Mouse (Mus musculus) heart, embryonic 13.5 days (tissue): ENCODE results near the gene Miga1. TPM values are rescaled to one million over a fixed set of nuclear protein-coding genes. Genes with fewer than 3 reads are reported as not detected.
"Not testable (repeated sequence)": the region's sequence is repeated elsewhere in the genome, so short reads cannot be mapped to it uniquely, and the experiment has no call there.

Experiments used
- ATAC-seq: fragments of 200-750 bp; cut with Nextera tagmentation; 2 replicates; pipeline ENCODE4 v1.8.0; 2017; ENCODE audit warnings: moderate TSS enrichment; ENCODE audit not compliant: insufficient number of reproducible peaks, low FRiP score, low TSS enrichment; ENCODE audit errors: extremely low read depth
- H3K27ac ChIP-seq: fragments of 300-500 bp; sonication (generic); replicated peaks from 2 replicates; pipeline ENCODE4 v1.5.1; 2015; ENCODE audit warnings: moderate library complexity, mild to moderate bottlenecking, inconsistent platforms
- H3K27me3 ChIP-seq: fragments of 300-500 bp; sonication (generic); replicated peaks from 2 replicates; pipeline ENCODE4 v1.6.1; 2015; ENCODE audit warnings: mild to moderate bottlenecking, inconsistent platforms
- H3K36me3 ChIP-seq: fragments of 300-500 bp; sonication (generic); 2 replicates; pipeline ENCODE4 v1.6.1; 2015; ENCODE audit warnings: mild to moderate bottlenecking, inconsistent platforms
- H3K4me1 ChIP-seq: fragments of 300-500 bp; sonication (generic); 2 replicates; pipeline ENCODE4 v1.6.1; 2015; ENCODE audit warnings: inconsistent platforms
- H3K4me2 ChIP-seq: fragments of 300-500 bp; sonication (generic); 2 replicates; pipeline ENCODE4 v1.6.1; 2015; ENCODE audit warnings: inconsistent platforms, mild to moderate bottlenecking, moderate library complexity
- H3K4me3 ChIP-seq: fragments of 300-500 bp; sonication (generic); 2 replicates; pipeline ENCODE4 v1.5.1; 2015; ENCODE audit warnings: moderate library complexity, mild to moderate bottlenecking, inconsistent platforms
- H3K9ac ChIP-seq: fragments of 300-500 bp; sonication (generic); 2 replicates; pipeline ENCODE4 v1.6.1; 2015; ENCODE audit warnings: inconsistent platforms, mild to moderate bottlenecking, moderate library complexity
- H3K9me3 ChIP-seq: fragments of 300-500 bp; sonication (generic); 2 replicates; pipeline ENCODE4 v1.6.1; 2016; ENCODE audit warnings: inconsistent platforms
- WGBS: fragments of 180-500 bp; shearing (Covaris S2); methylation state at CpG from one replicate; pipeline ENCODE4 v1.1.7; 2015; ENCODE audit warnings: mixed read lengths; 5-methylcytosine and 5-hydroxymethylcytosine counted together
- polyA plus RNA-seq: library from polyadenylated mRNA; unstranded; fragments of >200 nt; fragmentation: Nextera tagmentation; extraction: Ambion mirVana; gene quantifications from 2 replicates; pipeline ENCODE4 v1.2.1, GENCODE M21; 2015

Gene Miga1
- polyA plus RNA-seq, 1 experiment from 2014 or later: 10.8 TPM

DNA sequence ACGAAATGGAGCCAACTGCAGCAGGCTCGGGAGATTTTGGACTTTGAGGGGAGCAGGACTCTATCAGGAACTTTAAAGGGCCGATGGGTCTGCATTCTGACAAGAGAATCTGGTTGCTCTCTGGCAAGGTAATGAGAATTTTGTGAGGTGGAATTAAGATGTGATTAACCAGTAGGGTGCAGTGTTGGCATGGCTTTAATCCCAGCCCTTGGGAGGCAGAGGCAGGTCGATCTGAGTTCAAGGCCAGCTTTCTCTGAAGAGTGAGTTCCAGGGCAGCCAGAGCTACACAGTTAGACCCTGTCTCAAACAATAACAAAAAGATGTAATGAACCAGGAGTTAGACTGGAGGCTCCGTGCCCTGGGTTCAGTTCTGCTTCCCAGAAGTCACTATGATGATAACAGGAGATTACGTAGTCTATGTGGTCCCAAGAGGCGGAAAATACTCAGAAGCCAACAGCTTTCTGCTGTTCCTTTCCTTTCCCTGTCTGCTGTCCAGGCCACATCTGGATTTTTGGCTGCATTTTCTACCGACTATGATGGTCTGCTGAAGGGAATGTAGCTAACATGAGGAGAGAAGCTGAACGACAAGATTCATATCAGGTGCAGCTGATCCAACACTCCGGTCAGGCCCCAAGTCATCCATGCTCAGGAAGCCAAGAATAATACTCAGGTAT lies 19.1 kb downstream of the Miga1 start:
- H3K27ac ChIP-seq: peak overlapping the region; percentile 20; the same call in 1 of the 2 replicates
- peaks cover 35% of the 10 kb centered on the region for H3K36me3 ChIP-seq
- H3K9ac ChIP-seq: no peak overlapping the region
- H3K4me1 ChIP-seq: peaks cover 2% of the 10 kb centered on the region; the same call in 1 of the 2 replicates
- ATAC-seq: no peak
- H3K9me3 ChIP-seq: no peaks in the 10 kb centered on the region
- WGBS: 79% methylated on average over 10 of the region's 10 CpGs
- no peak overlapping the region for H3K4me3 ChIP-seq
- H3K27me3 ChIP-seq: no peaks in the 10 kb centered on the region
- no peak overlapping the region for H3K4me2 ChIP-seq

DNA sequence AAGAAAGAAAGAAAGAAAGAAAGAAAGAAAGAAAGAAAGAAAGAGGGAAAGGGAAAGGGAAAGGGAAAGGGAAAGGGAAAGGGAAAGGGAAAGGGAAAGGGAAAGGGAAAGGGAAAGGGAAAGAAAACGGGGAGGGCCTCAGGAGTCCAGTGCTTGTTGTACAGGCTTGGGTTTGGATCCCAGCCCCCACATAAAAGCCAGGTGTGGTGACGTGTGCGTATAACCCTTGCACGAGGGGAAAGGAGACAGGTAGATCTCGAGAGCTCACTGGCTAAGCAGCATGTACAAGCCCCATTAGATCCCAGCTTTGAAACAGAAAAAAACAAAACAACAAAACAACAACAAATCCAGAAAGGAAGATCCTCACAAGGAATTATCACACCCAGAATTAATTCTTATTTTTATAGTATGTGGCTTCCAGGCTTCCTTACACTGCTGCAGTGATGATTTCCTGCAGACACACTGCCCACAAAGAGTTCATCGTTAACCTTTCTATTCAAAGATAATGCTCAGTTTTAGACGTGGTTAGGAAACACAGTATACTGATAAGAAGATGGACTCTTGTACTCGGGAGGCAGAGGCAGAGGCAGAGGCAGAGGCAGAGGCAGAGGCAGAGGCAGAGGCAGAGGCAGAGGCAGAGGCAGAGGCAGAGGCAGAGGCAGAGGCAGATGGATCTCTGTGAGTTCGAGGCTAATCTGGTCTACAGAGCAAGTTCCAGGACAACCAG lies 23.6 kb downstream of the Miga1 start:
- WGBS: 58% methylated on average over 9 of the region's 9 CpGs
- Histone ChIP-seq H3K36me3 (peaks cover 44% of the 10 kb centered on the region), H3K4me1 (peaks cover 15% of the 10 kb centered on the region)
- H3K27me3 ChIP-seq, H3K27ac ChIP-seq, H3K9me3 ChIP-seq, H3K4me3 ChIP-seq, H3K9ac ChIP-seq, H3K4me2 ChIP-seq, ATAC-seq: not testable (repeated sequence)

DNA sequence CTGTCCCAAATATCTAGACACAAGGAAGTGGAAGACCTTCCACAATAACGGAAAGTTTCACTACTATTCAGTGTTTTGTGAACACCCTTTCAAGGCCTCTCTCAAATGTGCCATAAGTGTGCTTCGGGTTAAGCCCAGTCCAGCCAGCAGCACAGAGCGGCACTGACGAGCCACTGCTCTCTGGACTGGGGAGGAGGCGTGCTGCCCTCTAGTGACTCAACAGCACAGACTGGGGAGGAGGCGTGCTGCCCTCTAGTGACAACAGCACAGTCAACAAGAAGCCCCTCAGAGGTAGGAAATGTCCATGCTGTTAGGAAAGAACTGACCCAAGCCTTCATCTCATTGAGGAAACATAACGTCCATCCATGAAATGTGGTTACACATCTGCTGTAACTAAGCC lies 24.6 kb downstream of the Miga1 start:
- Histone ChIP-seq H3K9ac (no peak overlapping the region), H3K4me2 (no peak overlapping the region), H3K9me3 (no peaks in the 10 kb centered on the region), H3K27ac (peak overlapping the region; percentile 36; the same call in 1 of the 2 replicates), H3K27me3 (no peaks in the 10 kb centered on the region), H3K36me3 (peaks cover 36% of the 10 kb centered on the region), H3K4me1 (peaks cover 15% of the 10 kb centered on the region), H3K4me3 (no peak overlapping the region)
- peak; percentile 74; the same call in 1 of the 2 replicates for ATAC-seq
- WGBS: 7% methylated on average over 7 of the region's 7 CpGs

DNA sequence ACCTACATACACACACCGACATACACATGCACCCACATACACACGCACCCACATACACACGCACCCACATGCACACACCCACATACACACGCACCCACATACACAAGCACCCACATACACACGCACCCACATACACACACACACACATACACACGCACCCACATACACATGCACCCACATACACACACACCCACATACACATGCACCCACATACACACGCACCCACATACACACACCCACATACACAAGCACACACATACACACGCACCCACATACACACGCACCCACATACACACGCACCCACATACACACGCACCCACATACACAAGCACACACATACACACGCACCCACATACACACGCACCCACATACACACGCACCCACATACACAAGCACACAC lies 25.5 kb downstream of the Miga1 start:
- H3K9ac ChIP-seq, H3K4me3 ChIP-seq, H3K4me2 ChIP-seq, H3K27ac ChIP-seq, H3K9me3 ChIP-seq, H3K27me3 ChIP-seq, ATAC-seq: not testable (repeated sequence)
- Histone ChIP-seq H3K4me1 (peaks cover 24% of the 10 kb centered on the region), H3K36me3 (peaks cover 29% of the 10 kb centered on the region)
- 84% methylated on average over 14 of the region's 14 CpGs for WGBS

DNA sequence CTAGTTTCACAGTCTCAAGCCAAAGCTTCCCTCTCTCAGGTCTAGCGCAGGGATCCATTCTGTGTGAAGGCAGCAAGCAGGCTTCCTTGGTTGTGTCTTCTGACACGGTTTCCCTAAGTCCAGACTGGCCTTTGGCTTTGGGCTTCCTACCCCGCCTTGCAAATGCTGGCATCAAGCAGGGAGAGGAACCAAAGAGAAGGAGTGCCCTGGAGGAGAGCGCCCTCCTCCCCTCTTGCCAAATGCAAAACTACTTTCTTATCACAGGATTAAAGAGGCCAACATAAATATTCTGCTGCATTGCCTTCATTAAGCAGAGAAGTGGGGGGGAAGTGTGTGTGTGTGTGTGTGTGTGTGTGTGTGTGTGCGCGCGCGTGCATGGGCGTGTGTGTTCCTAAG lies 31.0 kb downstream of the Miga1 start:
- H3K27ac ChIP-seq: peak overlapping the region; percentile 98
- H3K9ac ChIP-seq: peak overlapping the region; percentile 72
- no peak for ATAC-seq
- peaks cover 73% of the 10 kb centered on the region for H3K4me1 ChIP-seq
- peak overlapping the region; percentile 29 for H3K4me2 ChIP-seq
- H3K9me3 ChIP-seq: no peaks in the 10 kb centered on the region
- H3K27me3 ChIP-seq: no peaks in the 10 kb centered on the region
- 57% methylated on average over 9 of the region's 9 CpGs for WGBS
- H3K36me3 ChIP-seq: peaks cover 18% of the 10 kb centered on the region
- H3K4me3 ChIP-seq: no peak overlapping the region

DNA sequence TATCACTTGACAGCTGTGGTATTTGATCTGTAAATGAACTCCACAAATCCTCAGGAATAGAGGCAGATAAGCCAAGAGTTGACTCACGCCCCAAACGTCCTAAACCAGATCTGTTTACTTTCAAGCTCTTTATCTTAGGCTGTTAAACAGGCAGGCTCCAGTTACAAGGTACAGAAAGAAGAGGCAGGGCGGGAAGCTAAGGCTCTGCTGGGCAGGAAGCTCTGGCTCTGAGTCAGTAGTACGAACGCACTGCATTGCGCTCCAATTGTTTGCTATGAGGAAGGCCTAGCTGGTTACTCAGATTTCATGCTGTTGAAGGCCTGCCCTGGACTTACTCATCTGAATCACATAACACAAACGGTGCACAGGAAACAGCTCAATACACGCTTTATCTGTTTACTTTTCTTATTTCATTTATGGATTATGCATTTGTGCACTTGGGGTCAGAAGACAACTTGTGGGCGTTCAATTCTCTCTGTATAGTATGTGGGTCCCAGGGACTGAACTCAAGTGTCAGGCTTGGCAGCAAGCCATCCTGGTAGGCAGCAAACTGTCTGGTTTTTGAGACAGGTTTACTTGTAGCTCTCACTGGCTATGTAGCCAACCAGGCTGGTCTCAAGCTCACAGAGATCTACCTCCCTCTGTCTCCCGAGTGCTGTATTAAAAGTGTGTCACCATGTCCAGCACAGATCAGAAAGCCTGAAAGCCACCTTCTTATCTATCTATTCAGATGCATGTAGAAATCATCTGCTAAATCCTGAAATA lies 31.5 kb downstream of the Miga1 start:
- WGBS: 7% methylated on average over 10 of the region's 10 CpGs
- Histone ChIP-seq H3K4me1 (peaks cover 74% of the 10 kb centered on the region), H3K9ac (peak overlapping the region; percentile 72), H3K4me2 (peak overlapping the region; percentile 29), H3K36me3 (peaks cover 18% of the 10 kb centered on the region), H3K27me3 (no peaks in the 10 kb centered on the region), H3K4me3 (no peak overlapping the region), H3K27ac (peak overlapping the region; percentile 98), H3K9me3 (no peaks in the 10 kb centered on the region)
- no peak; the same call in 1 of the 2 replicates for ATAC-seq

DNA sequence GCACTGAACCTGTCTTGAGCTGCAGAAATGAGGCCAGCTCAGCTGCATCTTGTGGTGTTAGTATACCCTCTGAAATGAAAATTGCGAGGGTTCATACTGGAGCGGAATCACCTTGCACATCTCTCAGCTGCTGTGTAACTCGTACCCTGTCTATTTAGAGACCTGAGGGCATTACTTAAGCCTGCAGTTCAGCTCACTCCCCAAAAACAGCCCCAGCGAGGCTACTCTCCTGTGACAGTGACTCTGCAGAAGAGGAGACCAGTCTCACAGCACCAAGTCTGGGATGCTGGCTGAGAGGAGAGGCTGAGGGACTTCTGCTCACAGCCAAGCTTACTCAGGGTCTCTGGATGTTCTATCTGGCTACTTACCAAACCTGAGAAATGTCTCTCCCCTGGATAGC lies 34.2 kb downstream of the Miga1 start:
- peak overlapping the region; percentile 98 for H3K27ac ChIP-seq
- no peaks in the 10 kb centered on the region for H3K9me3 ChIP-seq
- H3K4me3 ChIP-seq: no peak overlapping the region
- ATAC-seq: no peak
- H3K9ac ChIP-seq: peak overlapping the region; percentile 45
- no peak overlapping the region for H3K4me2 ChIP-seq
- no peaks in the 10 kb centered on the region for H3K27me3 ChIP-seq
- peaks cover 80% of the 10 kb centered on the region for H3K4me1 ChIP-seq
- peaks cover 7% of the 10 kb centered on the region for H3K36me3 ChIP-seq
- 80% methylated on average over 4 of the region's 4 CpGs for WGBS

DNA sequence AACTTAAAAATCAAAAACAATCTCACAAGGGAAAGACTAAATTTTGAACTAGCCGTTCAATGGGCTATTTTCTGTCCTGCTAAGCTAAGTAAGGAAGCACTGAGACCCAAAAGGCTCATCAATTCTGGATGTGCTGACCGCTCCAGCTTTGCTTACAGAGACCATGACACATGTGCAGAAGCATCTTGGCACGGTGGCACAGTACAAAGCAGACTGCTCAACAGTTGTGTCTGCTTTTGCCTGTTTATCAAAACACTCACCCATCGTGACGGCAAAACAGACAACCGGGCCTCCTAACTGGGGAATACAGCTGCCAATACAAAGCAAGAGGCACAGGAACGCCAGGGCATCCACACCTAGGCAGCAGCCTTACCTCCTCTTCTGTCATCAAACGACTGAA lies 35.1 kb downstream of the Miga1 start:
- Histone ChIP-seq H3K4me2 (peak overlapping the region; percentile 39), H3K9ac (peak overlapping the region; percentile 45), H3K4me3 (no peak overlapping the region), H3K36me3 (peaks cover 15% of the 10 kb centered on the region), H3K27me3 (no peaks in the 10 kb centered on the region), H3K4me1 (peaks cover 75% of the 10 kb centered on the region), H3K27ac (peak overlapping the region; percentile 98), H3K9me3 (no peaks in the 10 kb centered on the region)
- 43% methylated on average over 8 of the region's 8 CpGs for WGBS
- ATAC-seq: no peak

DNA sequence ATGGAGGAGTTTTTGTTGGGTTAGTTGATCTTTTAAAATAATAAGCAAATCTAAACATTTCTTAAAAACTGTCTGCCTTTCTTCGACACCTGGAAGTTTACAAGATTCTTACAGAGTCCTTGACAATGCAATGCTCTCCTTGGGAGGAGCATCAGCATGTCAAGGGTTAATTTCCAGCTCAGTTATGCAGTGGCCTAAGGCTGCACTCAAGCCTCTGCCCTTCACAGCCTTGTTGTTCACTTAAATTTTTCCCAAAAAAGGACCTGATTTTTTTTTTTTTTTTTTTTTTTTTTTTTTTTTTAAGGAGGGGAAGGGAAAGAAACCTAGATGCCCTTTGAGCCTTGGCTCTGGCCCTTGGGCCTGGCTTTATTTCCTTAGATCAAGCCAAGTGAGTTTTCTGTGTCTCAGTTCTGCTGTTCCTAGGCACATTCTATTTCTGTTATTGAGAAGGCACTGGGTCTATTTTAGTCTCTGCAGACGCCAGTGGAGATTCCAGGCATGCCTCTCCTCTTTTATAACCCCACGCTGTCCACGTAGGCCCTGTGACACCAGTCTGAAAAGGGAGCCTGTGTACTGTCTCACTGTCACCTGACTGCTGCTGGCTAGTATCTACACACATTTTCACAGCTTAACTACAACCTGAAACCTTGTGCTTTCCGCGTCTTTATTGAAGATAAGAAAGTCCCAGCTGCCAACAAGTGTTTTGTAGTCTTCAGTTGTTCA lies 36.0 kb downstream of the Miga1 start:
- H3K4me1 ChIP-seq: peaks cover 67% of the 10 kb centered on the region
- no peaks in the 10 kb centered on the region for H3K27me3 ChIP-seq
- 7% methylated on average over 6 of the region's 6 CpGs for WGBS
- peak overlapping the region; percentile 50 for H3K9ac ChIP-seq
- peaks cover 21% of the 10 kb centered on the region for H3K36me3 ChIP-seq
- no peaks in the 10 kb centered on the region for H3K9me3 ChIP-seq
- H3K4me2 ChIP-seq: peak overlapping the region; percentile 39
- ATAC-seq: peak; percentile 65; the same call in 1 of the 2 replicates
- H3K4me3 ChIP-seq: no peak overlapping the region
- peak overlapping the region; percentile 98 for H3K27ac ChIP-seq

DNA sequence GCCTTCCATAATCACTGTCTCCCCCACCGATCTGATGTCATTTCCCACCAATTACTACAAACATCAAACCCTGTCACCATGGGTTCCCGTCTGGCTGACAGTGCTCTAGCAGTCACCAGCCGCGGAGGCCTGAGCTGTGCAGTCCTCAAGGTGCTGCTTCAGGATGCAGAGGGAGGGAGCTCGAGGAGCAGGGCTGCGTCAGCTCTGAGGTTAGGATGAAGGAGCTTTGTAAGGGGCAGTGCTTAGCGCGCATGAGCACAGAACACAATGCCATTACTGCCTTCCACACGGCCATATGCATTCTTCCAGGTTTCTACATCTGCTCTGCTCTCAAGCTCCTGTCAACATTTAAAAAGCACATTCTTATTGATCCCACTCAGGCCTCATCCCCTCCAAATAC lies 37.2 kb downstream of the Miga1 start:
- Histone ChIP-seq H3K27me3 (no peaks in the 10 kb centered on the region), H3K4me1 (peaks cover 56% of the 10 kb centered on the region), H3K9me3 (no peaks in the 10 kb centered on the region), H3K4me2 (no peak overlapping the region), H3K27ac (peak overlapping the region; percentile 98), H3K9ac (peak overlapping the region; percentile 58; the same call in 1 of the 2 replicates), H3K36me3 (peaks cover 21% of the 10 kb centered on the region), H3K4me3 (no peak overlapping the region)
- ATAC-seq: no peak
- WGBS: 49% methylated on average over 9 of the region's 9 CpGs
